Mouse (Mus musculus) lung, embryonic 15.5 days (tissue): ENCODE data around the gene Dapk2. TPM values are rescaled to one million over a fixed set of nuclear protein-coding genes. Genes with fewer than 3 reads are reported as not detected.
A peak's percentile ranks its signal among the peaks of the same experiment; 100 is the strongest.
"Not testable (repeated sequence)": the region's sequence is repeated elsewhere in the genome, so short reads cannot be mapped to it uniquely, and the experiment has no call there.

ENCODE experiments used
- ATAC-seq: fragments of 200-750 bp; cut with Nextera tagmentation; 2 replicates; pipeline ENCODE4 v1.8.0; 2017; ENCODE audit warnings: moderate number of reproducible peaks, borderline replicate concordance; ENCODE audit not compliant: low FRiP score, low TSS enrichment; ENCODE audit errors: extremely low read depth
- H3K27ac ChIP-seq: fragments of 300-500 bp; sonication (generic); 2 replicates; pipeline ENCODE4 v1.5.1; 2015; ENCODE audit warnings: moderate library complexity, mild to moderate bottlenecking, inconsistent platforms
- H3K27me3 ChIP-seq: fragments of 300-500 bp; sonication (generic); 2 replicates; pipeline ENCODE4 v1.6.1; 2015; ENCODE audit warnings: inconsistent platforms
- H3K36me3 ChIP-seq: fragments of 300-500 bp; sonication (generic); 2 replicates; pipeline ENCODE4 v1.6.1; 2015; ENCODE audit warnings: inconsistent platforms
- H3K4me1 ChIP-seq: fragments of 300-500 bp; sonication (generic); 2 replicates; pipeline ENCODE4 v1.6.1; 2015; ENCODE audit warnings: inconsistent platforms
- H3K4me2 ChIP-seq: fragments of 300-500 bp; sonication (generic); 2 replicates; pipeline ENCODE4 v1.6.1; 2015; ENCODE audit warnings: inconsistent platforms, mild to moderate bottlenecking, moderate library complexity
- H3K4me3 ChIP-seq: fragments of 300-500 bp; sonication (generic); 2 replicates; pipeline ENCODE4 v1.5.1; 2015; ENCODE audit warnings: mild to moderate bottlenecking, inconsistent platforms
- H3K9ac ChIP-seq: fragments of 300-500 bp; sonication (generic); 2 replicates; pipeline ENCODE4 v1.6.1; 2015; ENCODE audit warnings: inconsistent platforms
- H3K9me3 ChIP-seq: fragments of 300-500 bp; sonication (generic); 2 replicates; pipeline ENCODE4 v1.6.1; 2016; ENCODE audit warnings: inconsistent platforms
- WGBS: fragments of 180-500 bp; shearing (Covaris S2); methylation state at CpG from one replicate; pipeline ENCODE4 v1.1.7; 2015; 5-methylcytosine and 5-hydroxymethylcytosine counted together
- polyA plus RNA-seq: library from polyadenylated mRNA; unstranded; fragments of >200 nt; fragmentation: Nextera tagmentation; extraction: Ambion mirVana; gene quantifications from 2 replicates; pipeline ENCODE4 v1.2.1, GENCODE M21; 2015

Gene Dapk2
- polyA plus RNA-seq, 1 experiment from 2014 or later = 16.8 TPM

DNA sequence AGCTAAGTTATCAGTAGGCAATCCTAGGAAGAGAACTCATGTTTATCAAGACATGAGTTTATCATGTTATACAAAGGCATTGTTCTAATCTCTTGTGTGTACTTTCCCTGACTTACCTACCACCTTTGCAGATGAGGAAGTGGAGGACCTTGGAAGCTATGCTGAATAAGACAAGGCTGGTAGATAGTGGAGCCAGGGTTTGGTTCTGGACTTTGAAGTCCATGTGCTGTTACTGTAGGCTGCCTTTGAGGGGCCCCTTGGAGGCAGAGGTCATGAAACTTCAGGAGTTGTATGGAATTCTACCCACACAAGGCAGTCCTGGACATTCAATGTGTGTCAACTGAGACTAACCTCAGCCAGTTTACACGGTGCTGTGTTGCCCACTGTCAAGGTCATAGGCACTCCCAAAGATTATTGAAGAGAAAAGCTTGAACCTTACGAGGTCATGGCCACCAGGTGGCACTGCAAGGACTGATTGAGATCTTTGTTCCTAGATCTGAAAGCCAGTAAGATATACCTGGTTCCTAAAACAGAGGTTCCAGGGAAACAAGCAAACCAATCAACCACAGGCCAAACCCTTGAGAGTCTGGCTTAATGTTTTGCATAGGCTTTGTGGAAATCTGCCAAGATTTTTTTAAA is 125.7 kb downstream of the Dapk2 start:
- no peak for ATAC-seq
- no peak overlapping the region for H3K4me2 ChIP-seq
- no peak overlapping the region for H3K27ac ChIP-seq
- H3K27me3 ChIP-seq = no peaks in the 10 kb centered on the region
- H3K9ac ChIP-seq = no peak overlapping the region
- H3K4me1 ChIP-seq = no peaks in the 10 kb centered on the region
- 5% methylated on average over 2 of the region's 2 CpGs for WGBS
- no peaks in the 10 kb centered on the region for H3K36me3 ChIP-seq
- H3K4me3 ChIP-seq = no peak overlapping the region
- no peaks in the 10 kb centered on the region for H3K9me3 ChIP-seq

GRCm38 (mm10) chr9:66285241-66285640 is 127.2 kb downstream of the Dapk2 start:
- H3K4me3 ChIP-seq, H3K27me3 ChIP-seq, H3K4me1 ChIP-seq, H3K9ac ChIP-seq, H3K27ac ChIP-seq, H3K36me3 ChIP-seq, ATAC-seq, H3K9me3 ChIP-seq, H3K4me2 ChIP-seq: not testable (repeated sequence)
- 97% methylated on average over 2 of the region's 2 CpGs for WGBS

DNA sequence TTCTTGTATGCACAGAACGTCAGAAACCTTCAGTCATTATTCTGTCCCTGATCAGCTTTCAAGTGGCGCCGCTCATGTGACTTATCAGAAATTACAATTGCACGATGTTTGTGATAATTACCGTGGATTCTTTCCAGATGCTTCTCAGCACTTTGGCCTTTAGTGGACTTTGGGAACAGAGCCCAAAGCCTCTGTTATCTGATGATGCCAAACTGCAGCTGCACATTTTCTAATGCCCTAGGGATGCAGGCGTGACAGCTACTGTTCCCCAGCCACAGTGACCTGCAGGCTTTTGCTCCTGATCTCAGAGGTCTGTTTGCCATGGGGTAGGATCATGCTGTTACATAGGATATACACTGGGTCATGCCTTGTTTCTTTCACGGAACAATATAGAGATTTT is 127.9 kb downstream of the Dapk2 start:
- Histone ChIP-seq H3K27ac (no peak overlapping the region), H3K4me2 (no peak overlapping the region), H3K4me1 (no peaks in the 10 kb centered on the region), H3K9ac (no peak overlapping the region), H3K9me3 (no peaks in the 10 kb centered on the region), H3K36me3 (no peaks in the 10 kb centered on the region), H3K4me3 (no peak overlapping the region), H3K27me3 (no peaks in the 10 kb centered on the region)
- 41% methylated on average over 7 of the region's 7 CpGs for WGBS
- ATAC-seq = no peak

GRCm38 (mm10) chr9:66290727-66291126 is 132.7 kb downstream of the Dapk2 start:
- Histone ChIP-seq H3K27me3 (no peaks in the 10 kb centered on the region), H3K4me1 (peaks cover 5% of the 10 kb centered on the region), H3K4me2 (no peak overlapping the region), H3K4me3 (no peak overlapping the region), H3K9me3 (no peaks in the 10 kb centered on the region), H3K27ac (no peak overlapping the region), H3K36me3 (no peaks in the 10 kb centered on the region), H3K9ac (no peak overlapping the region)
- no peak for ATAC-seq
- WGBS = 80% methylated on average over 2 of the region's 2 CpGs

DNA sequence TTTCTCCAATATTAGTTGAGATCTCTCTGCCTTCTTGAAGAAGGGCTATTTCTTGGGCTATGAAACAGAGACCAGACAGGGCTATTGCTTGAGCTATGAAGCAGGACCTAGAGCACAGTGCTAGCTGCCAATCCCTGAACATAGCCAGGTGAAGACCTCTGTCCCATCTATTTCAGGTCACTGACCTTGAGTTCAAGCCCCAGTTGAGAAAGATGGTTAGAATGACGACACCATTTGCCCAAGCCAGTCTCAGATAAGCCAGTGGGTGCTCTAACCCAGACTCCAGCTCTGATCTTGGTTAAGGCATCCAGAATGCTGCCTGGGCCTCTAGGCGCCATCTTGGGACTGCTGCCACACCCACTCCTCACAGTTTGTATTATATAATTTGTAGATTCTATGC is 135.3 kb downstream of the Dapk2 start:
- no peak for ATAC-seq
- Histone ChIP-seq H3K4me2 (no peak overlapping the region), H3K36me3 (no peaks in the 10 kb centered on the region), H3K27ac (no peak overlapping the region), H3K9me3 (no peaks in the 10 kb centered on the region), H3K4me1 (peaks cover 5% of the 10 kb centered on the region), H3K27me3 (no peaks in the 10 kb centered on the region), H3K9ac (no peak overlapping the region), H3K4me3 (no peak overlapping the region)
- 92% methylated on average over 2 of the region's 2 CpGs for WGBS

DNA sequence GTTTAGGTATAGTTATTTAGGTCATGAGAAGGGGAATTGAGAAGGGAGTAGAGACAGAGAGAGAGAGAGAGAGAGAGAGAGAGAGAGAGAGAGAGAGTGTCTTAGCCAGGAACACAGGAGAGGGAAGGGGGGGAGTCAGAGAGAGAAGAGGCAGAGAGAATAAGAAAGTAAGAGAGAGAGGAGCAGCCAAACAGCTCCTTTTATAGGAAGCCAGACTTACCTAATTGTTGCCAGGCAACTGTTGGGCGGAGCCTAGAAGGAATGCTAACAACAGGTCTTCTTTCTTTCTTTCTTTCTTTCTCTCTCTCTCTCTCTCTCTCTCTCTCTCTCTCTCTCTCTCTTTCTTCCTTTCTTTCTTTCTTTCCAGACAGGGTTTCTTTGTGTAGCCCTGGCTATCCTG is 136.2 kb downstream of the Dapk2 start:
- 89% methylated on average over 1 of the region's 1 CpGs for WGBS
- Histone ChIP-seq H3K36me3 (no peaks in the 10 kb centered on the region), H3K4me2 (no peak overlapping the region), H3K27me3 (no peaks in the 10 kb centered on the region), H3K27ac (no peak overlapping the region), H3K9ac (no peak overlapping the region), H3K4me3 (no peak overlapping the region), H3K4me1 (peaks cover 5% of the 10 kb centered on the region), H3K9me3 (no peaks in the 10 kb centered on the region)
- no peak for ATAC-seq

DNA sequence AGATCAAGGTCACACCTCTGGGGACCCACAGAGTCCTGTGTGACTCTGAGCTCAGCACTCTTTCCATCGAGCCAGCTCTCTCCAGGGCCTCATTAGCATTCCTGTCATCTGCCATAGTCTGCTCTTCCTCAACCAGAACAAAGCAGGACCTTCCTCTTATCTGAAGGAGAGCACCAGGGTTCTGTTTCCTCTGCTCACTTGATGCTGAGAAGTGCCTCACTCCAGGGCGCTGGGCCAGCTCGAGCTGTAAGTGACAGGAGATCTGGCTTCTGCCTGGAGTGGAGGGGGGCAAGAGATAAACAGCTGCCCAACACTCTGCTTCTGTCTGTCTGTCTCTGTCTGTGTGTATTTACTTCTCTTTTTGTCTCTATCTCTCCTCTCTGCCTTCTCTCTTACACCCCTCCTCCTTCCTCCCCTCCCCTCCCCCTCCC is 137.0 kb downstream of the Dapk2 start:
- H3K4me2 ChIP-seq = no peak overlapping the region
- H3K9me3 ChIP-seq = no peaks in the 10 kb centered on the region
- H3K36me3 ChIP-seq = no peaks in the 10 kb centered on the region
- H3K27me3 ChIP-seq = no peaks in the 10 kb centered on the region
- no peak for ATAC-seq
- H3K9ac ChIP-seq = no peak overlapping the region
- 0% methylated on average over 3 of the region's 3 CpGs for WGBS
- no peak overlapping the region for H3K4me3 ChIP-seq
- H3K4me1 ChIP-seq = peaks cover 5% of the 10 kb centered on the region
- no peak overlapping the region for H3K27ac ChIP-seq

DNA sequence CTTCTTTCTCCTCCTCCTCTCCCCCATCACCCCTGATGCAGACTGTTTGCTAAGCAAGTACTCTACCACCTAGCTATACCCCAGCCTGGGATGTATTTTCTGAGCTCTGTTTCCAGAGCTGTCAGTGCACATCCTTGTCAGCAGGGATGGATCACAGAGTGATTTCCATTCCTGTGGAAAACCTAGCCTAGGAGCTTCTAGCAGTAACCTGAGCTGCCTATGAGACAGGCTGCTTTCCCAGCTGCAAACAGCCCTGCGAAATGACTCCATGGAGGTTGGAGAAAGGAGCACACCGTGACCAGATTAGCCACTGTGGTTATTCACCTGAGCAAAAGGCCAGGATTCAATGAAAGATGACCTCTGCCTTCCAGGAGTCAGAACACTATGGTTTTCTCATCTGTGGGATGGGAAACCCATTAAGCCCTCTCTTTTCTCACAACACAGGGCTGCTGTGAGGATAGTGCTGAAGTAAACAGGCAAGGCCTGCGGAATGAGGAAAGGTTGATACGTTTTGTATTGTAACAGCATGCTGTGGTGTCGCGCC is 137.6 kb downstream of the Dapk2 start:
- no peak overlapping the region for H3K4me3 ChIP-seq
- H3K4me2 ChIP-seq = no peak overlapping the region
- no peak for ATAC-seq
- H3K9ac ChIP-seq = no peak overlapping the region
- peaks cover 5% of the 10 kb centered on the region for H3K4me1 ChIP-seq
- WGBS = 70% methylated on average over 6 of the region's 6 CpGs
- H3K36me3 ChIP-seq = no peaks in the 10 kb centered on the region
- no peaks in the 10 kb centered on the region for H3K9me3 ChIP-seq
- H3K27ac ChIP-seq = no peak overlapping the region
- H3K27me3 ChIP-seq = no peaks in the 10 kb centered on the region

DNA sequence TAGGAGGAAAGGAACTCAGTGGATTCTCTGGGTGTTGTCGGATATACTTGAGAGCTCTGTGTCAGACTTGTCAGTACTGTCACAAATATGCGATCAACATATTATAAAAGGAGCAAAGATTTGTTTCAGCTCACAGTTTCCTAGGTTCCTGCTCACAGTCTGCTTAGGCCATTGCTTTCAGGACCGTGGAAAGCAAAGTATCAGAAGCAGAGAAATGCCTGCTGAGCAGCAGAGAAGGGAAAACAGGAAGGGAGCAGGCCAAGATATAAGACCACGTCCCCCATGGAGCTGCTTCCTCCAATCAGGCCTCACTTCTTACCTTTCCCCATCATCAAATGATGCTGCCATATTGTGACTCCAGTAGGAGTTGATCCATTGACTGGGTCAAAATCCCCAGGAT is 140.8 kb downstream of the Dapk2 start:
- H3K27ac ChIP-seq = no peak overlapping the region
- no peaks in the 10 kb centered on the region for H3K9me3 ChIP-seq
- no peak overlapping the region for H3K4me2 ChIP-seq
- no peak for ATAC-seq
- no peak overlapping the region for H3K4me3 ChIP-seq
- H3K4me1 ChIP-seq = peaks cover 5% of the 10 kb centered on the region
- H3K27me3 ChIP-seq = no peaks in the 10 kb centered on the region
- no peak overlapping the region for H3K9ac ChIP-seq
- no peaks in the 10 kb centered on the region for H3K36me3 ChIP-seq
- 75% methylated on average over 4 of the region's 4 CpGs for WGBS

DNA sequence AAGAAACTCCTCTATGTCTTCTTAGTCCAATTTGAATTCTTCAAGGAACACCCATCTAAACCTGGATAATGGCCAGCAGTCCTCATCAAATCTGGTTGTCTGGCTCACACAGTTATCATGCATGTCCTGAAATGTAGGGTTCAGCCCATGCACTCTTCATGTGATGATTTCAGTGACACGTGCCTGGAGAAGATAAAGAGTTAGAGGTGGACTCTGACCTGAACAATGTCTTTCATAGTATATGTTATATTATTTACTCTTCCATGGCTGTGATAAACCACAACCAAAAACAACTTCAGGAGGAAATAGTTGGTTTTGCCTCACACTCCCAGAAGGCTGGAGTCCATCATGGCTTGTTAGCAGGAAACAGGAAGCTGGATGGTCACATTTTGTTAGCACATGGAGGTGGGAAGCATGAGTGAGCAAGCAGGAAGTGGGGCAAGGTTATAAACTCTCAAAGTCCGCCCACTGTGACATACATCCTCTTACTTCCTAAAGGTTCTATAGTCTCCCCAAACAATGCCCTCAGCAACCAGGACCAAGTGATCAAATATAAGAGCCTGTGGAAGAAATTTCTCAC is 142.5 kb downstream of the Dapk2 start:
- no peaks in the 10 kb centered on the region for H3K36me3 ChIP-seq
- ATAC-seq = no peak
- no peak overlapping the region for H3K9ac ChIP-seq
- H3K4me2 ChIP-seq = no peak overlapping the region
- H3K27me3 ChIP-seq = no peaks in the 10 kb centered on the region
- no peak overlapping the region for H3K4me3 ChIP-seq
- 87% methylated on average over 2 of the region's 2 CpGs for WGBS
- peaks cover under 1% of the 10 kb centered on the region; the same call in 1 of the 2 replicates for H3K4me1 ChIP-seq
- H3K27ac ChIP-seq = no peak overlapping the region
- no peaks in the 10 kb centered on the region for H3K9me3 ChIP-seq

GRCm38 (mm10) chr9:66304320-66305090 is 146.5 kb downstream of the Dapk2 start:
- Histone ChIP-seq H3K4me3 (no peak overlapping the region), H3K27ac (no peak overlapping the region), H3K9me3 (no peaks in the 10 kb centered on the region), H3K4me2 (peak overlapping the region; percentile 42; the same call in 1 of the 2 replicates), H3K4me1 (peaks cover 4% of the 10 kb centered on the region; the same call in 1 of the 2 replicates), H3K36me3 (no peaks in the 10 kb centered on the region), H3K27me3 (no peaks in the 10 kb centered on the region), H3K9ac (no peak overlapping the region)
- WGBS = 84% methylated on average over 3 of the region's 3 CpGs
- ATAC-seq = no peak
